Mouse (Mus musculus) stomach, embryonic 14.5 days (tissue): Measurements from ENCODE around the gene Gm10392. TPM values are rescaled to one million over a fixed set of nuclear protein-coding genes. Genes with fewer than 3 reads are reported as not detected.

ENCODE experiments used
- ATAC-seq: fragments of 200-750 bp; cut with Nextera tagmentation; 2 replicates; pipeline ENCODE4 v1.8.0; 2017; ENCODE audit warnings: low read depth, moderate TSS enrichment; ENCODE audit not compliant: insufficient number of reproducible peaks, insufficient read depth, low FRiP score
- H3K27ac ChIP-seq: fragments of 300-500 bp; sonication (generic); 2 replicates; pipeline ENCODE4 v1.5.1; 2014; ENCODE audit warnings: mild to moderate bottlenecking, low read length, moderate library complexity, mixed read lengths
- H3K27me3 ChIP-seq: fragments of 300-500 bp; sonication (generic); 2 replicates; pipeline ENCODE4 v1.6.1; 2014; ENCODE audit warnings: low read length, control low read depth, mixed read lengths; ENCODE audit not compliant: control insufficient read depth, insufficient read depth
- H3K36me3 ChIP-seq: fragments of 300-500 bp; sonication (generic); 2 replicates; pipeline ENCODE4 v1.6.1; 2014; ENCODE audit warnings: mild to moderate bottlenecking, control low read depth, low read length, moderate library complexity, mixed read lengths; ENCODE audit not compliant: control insufficient read depth, insufficient read depth
- H3K4me1 ChIP-seq: fragments of 300-500 bp; sonication (generic); 2 replicates; pipeline ENCODE4 v1.6.1; 2014; ENCODE audit warnings: low read length, control low read depth, mixed read lengths; ENCODE audit not compliant: control insufficient read depth, insufficient read depth
- H3K4me2 ChIP-seq: fragments of 300-500 bp; sonication (generic); replicated peaks from 2 replicates; pipeline ENCODE4 v1.6.1; 2014; ENCODE audit warnings: low read depth, low read length, control low read depth
- H3K4me3 ChIP-seq: fragments of 300-500 bp; sonication (generic); 2 replicates; pipeline ENCODE4 v1.5.1; 2014; ENCODE audit warnings: low read depth, low read length, control low read depth
- H3K9ac ChIP-seq: fragments of 300-500 bp; sonication (generic); replicated peaks from 2 replicates; pipeline ENCODE4 v1.6.1; 2014; ENCODE audit warnings: low read depth, mild to moderate bottlenecking, control low read depth, low read length, moderate library complexity, mixed read lengths
- H3K9me3 ChIP-seq: fragments of 300-500 bp; sonication (generic); 2 replicates; pipeline ENCODE4 v1.6.1; 2016; ENCODE audit warnings: low read depth, low read length, control low read depth; ENCODE audit not compliant: control insufficient read depth
- WGBS: fragments of 180-500 bp; shearing (Covaris S2); extraction: QIAGEN DNeasy Blood & Tissue Kit; methylation state at CpG from one replicate; pipeline ENCODE4 v1.1.7; 2014; 5-methylcytosine and 5-hydroxymethylcytosine counted together
- polyA plus RNA-seq: library from polyadenylated mRNA; unstranded; fragments of >200 nt; fragmentation: Nextera tagmentation; extraction: Ambion mirVana; gene quantifications from 2 replicates; pipeline ENCODE4 v1.2.1, GENCODE M21; 2014

The Gm10392 gene
- polyA plus RNA-seq, 1 experiment from 2014 or later, result not detected

- WGBS, result under 1% methylated on average over 66 of the region's 84 CpGs
- Histone ChIP-seq H3K4me3 (peak overlapping the region; percentile 65), H3K9me3 (no peaks in the 10 kb centered on the region), H3K4me2 (peak overlapping the region; percentile 98), H3K27me3 (peaks cover 5% of the 10 kb centered on the region; the same call in 1 of the 2 replicates), H3K36me3 (no peaks in the 10 kb centered on the region), H3K9ac (peak overlapping the region; percentile 60), H3K4me1 (peaks cover 27% of the 10 kb centered on the region), H3K27ac (peak overlapping the region; percentile 35; the same call in 1 of the 2 replicates)
- peak; percentile 68 for ATAC-seq
Measured at GRCm38 (mm10) chr11:77512891-77513810, 5.8 kb downstream of the Gm10392 start.

- no peak overlapping the region for H3K27ac ChIP-seq
- H3K27me3 ChIP-seq, result peaks cover 4% of the 10 kb centered on the region; the same call in 1 of the 2 replicates
- no peak overlapping the region for H3K9ac ChIP-seq
- no peak overlapping the region for H3K4me3 ChIP-seq
- peaks cover 27% of the 10 kb centered on the region for H3K4me1 ChIP-seq
- H3K9me3 ChIP-seq, result no peaks in the 10 kb centered on the region
- peaks cover 14% of the 10 kb centered on the region for H3K36me3 ChIP-seq
- no peak overlapping the region for H3K4me2 ChIP-seq
- ATAC-seq, result no peak
- 78% methylated on average over 5 of the region's 5 CpGs for WGBS
Measured at GRCm38 (mm10) chr11:77511336-77511735, 7.7 kb downstream of the Gm10392 start.

GRCm38 (mm10) chr11:77508068-77509021, 10.7 kb downstream of the Gm10392 start:
- peaks cover 39% of the 10 kb centered on the region for H3K36me3 ChIP-seq
- H3K4me1 ChIP-seq, result peaks cover 7% of the 10 kb centered on the region; the same call in 1 of the 2 replicates
- H3K4me3 ChIP-seq, result peak overlapping the region; percentile 12
- no peak overlapping the region for H3K27ac ChIP-seq
- ATAC-seq, result peak; percentile 60; the same call in 1 of the 2 replicates
- 20% methylated on average over 49 of the region's 49 CpGs for WGBS
- H3K9me3 ChIP-seq, result no peaks in the 10 kb centered on the region
- H3K4me2 ChIP-seq, result peak overlapping the region; percentile 50
- no peaks in the 10 kb centered on the region for H3K27me3 ChIP-seq
- H3K9ac ChIP-seq, result peak overlapping the region; percentile 18; the same call in 1 of the 2 replicates

- H3K9ac ChIP-seq, result no peak overlapping the region
- peaks cover 49% of the 10 kb centered on the region for H3K36me3 ChIP-seq
- ATAC-seq, result no peak
- H3K27ac ChIP-seq, result no peak overlapping the region
- H3K4me1 ChIP-seq, result peaks cover 7% of the 10 kb centered on the region; the same call in 1 of the 2 replicates
- no peaks in the 10 kb centered on the region for H3K27me3 ChIP-seq
- WGBS, result 76% methylated on average over 4 of the region's 4 CpGs
- H3K9me3 ChIP-seq, result no peaks in the 10 kb centered on the region
- no peak overlapping the region for H3K4me3 ChIP-seq
- H3K4me2 ChIP-seq, result no peak overlapping the region
Measured at GRCm38 (mm10) chr11:77507426-77507825, 11.6 kb downstream of the Gm10392 start.

GRCm38 (mm10) chr11:77506941-77507340, 12.1 kb downstream of the Gm10392 start:
- Histone ChIP-seq H3K27ac (no peak overlapping the region), H3K4me2 (no peak overlapping the region), H3K9me3 (no peaks in the 10 kb centered on the region), H3K27me3 (no peaks in the 10 kb centered on the region), H3K4me3 (no peak overlapping the region), H3K9ac (no peak overlapping the region), H3K4me1 (peaks cover 7% of the 10 kb centered on the region; the same call in 1 of the 2 replicates), H3K36me3 (peaks cover 50% of the 10 kb centered on the region)
- ATAC-seq, result no peak
- WGBS, result 83% methylated on average over 6 of the region's 6 CpGs

GRCm38 (mm10) chr11:77506273-77506672, 12.7 kb downstream of the Gm10392 start:
- Histone ChIP-seq H3K9ac (no peak overlapping the region), H3K4me3 (no peak overlapping the region), H3K36me3 (peaks cover 50% of the 10 kb centered on the region), H3K27me3 (no peaks in the 10 kb centered on the region), H3K27ac (no peak overlapping the region), H3K9me3 (no peaks in the 10 kb centered on the region), H3K4me2 (no peak overlapping the region), H3K4me1 (peaks cover 5% of the 10 kb centered on the region; the same call in 1 of the 2 replicates)
- 83% methylated on average over 14 of the region's 14 CpGs for WGBS
- no peak for ATAC-seq

- Histone ChIP-seq H3K4me3 (no peak overlapping the region), H3K27ac (no peak overlapping the region), H3K9ac (no peak overlapping the region), H3K36me3 (peaks cover 57% of the 10 kb centered on the region), H3K9me3 (no peaks in the 10 kb centered on the region), H3K27me3 (no peaks in the 10 kb centered on the region), H3K4me1 (peaks cover 5% of the 10 kb centered on the region; the same call in 1 of the 2 replicates), H3K4me2 (no peak overlapping the region)
- WGBS, result 87% methylated on average over 22 of the region's 22 CpGs
- no peak for ATAC-seq
Measured at GRCm38 (mm10) chr11:77505291-77505980, 13.6 kb downstream of the Gm10392 start.
